Mouse (Mus musculus) neutrophil, adult 5-6 weeks (primary cell): Measurements from ENCODE around the gene Vcam1. TPM values are rescaled to one million over a fixed set of nuclear protein-coding genes. Genes with fewer than 3 reads are reported as not detected.

ENCODE experiments used
- ATAC-seq: fragments of 151-379, 151-347 bp; 2 replicates; pipeline ENCODE4 v1.8.0; 2017; ENCODE audit warnings: mild to moderate bottlenecking, moderate TSS enrichment; ENCODE audit not compliant: insufficient number of reproducible peaks, poor library complexity, low FRiP score, severe bottlenecking; ENCODE audit errors: extremely low read depth
- total RNA-seq: library from RNA; stranded (forward); fragments of 200-1000 nt; gene quantifications from 2 replicates; pipeline ENCODE4 v1.2.3, GENCODE M21; 2017

The Vcam1 gene
- total RNA-seq, 1 experiment from 2014 or later = 0.12 TPM

GRCm38 (mm10) chr3:116095934-116096333 is 33.6 kb downstream of the Vcam1 start:
- ATAC-seq = no peak

- ATAC-seq = no peak
Observed at GRCm38 (mm10) chr3:116095312-116095711, 34.2 kb downstream of the Vcam1 start.

- no peak for ATAC-seq
Observed at GRCm38 (mm10) chr3:116094886-116095285, 34.6 kb downstream of the Vcam1 start.

GRCm38 (mm10) chr3:116094288-116094687 is 35.2 kb downstream of the Vcam1 start:
- no peak for ATAC-seq

GRCm38 (mm10) chr3:116092547-116092946 is 36.9 kb downstream of the Vcam1 start:
- no peak for ATAC-seq

GRCm38 (mm10) chr3:116091706-116092105 is 37.8 kb downstream of the Vcam1 start:
- ATAC-seq = no peak

- no peak for ATAC-seq
Observed at GRCm38 (mm10) chr3:116085962-116086361, 43.5 kb downstream of the Vcam1 start.

- no peak for ATAC-seq
Observed at GRCm38 (mm10) chr3:116080939-116081676, 48.4 kb downstream of the Vcam1 start.

GRCm38 (mm10) chr3:116080166-116080788 is 49.2 kb downstream of the Vcam1 start:
- no peak for ATAC-seq

GRCm38 (mm10) chr3:116078490-116078889 is 51.0 kb downstream of the Vcam1 start:
- ATAC-seq = no peak

GRCm38 (mm10) chr3:116076739-116077138 is 52.7 kb downstream of the Vcam1 start:
- ATAC-seq = no peak

GRCm38 (mm10) chr3:116072584-116072983 is 56.9 kb downstream of the Vcam1 start:
- no peak for ATAC-seq

GRCm38 (mm10) chr3:116062141-116062540 is 67.3 kb downstream of the Vcam1 start:
- no peak for ATAC-seq

GRCm38 (mm10) chr3:116060320-116060719 is 69.2 kb downstream of the Vcam1 start:
- no peak for ATAC-seq

Other genes with a start within 250 kb of the Vcam1 start
- 43.5 and 46.9 TPM in 2 replicates for gene Dph5, start 241.9 kb downstream of the Vcam1 start, total RNA-seq
- gene Slc30a7, start 122.3 kb downstream of the Vcam1 start, total RNA-seq = 41.7 and 53.7 TPM in 2 replicates
- gene Extl2, start 122.2 kb downstream of the Vcam1 start, total RNA-seq = 1.6 and 3.4 TPM in 2 replicates
- gene Gpr88, start 123.8 kb upstream of the Vcam1 start, total RNA-seq = 0.12 TPM in 1 of 2 replicates, not detected in the other